Mouse (Mus musculus): ENCODE data around the gene Chchd4. TPM values are rescaled to one million over a fixed set of nuclear protein-coding genes. Genes with fewer than 3 reads are reported as not detected.
A peak's percentile ranks its signal among the peaks of the same experiment; 100 is the strongest.
"Not testable (repeated sequence)": the region's sequence is repeated elsewhere in the genome, so short reads cannot be mapped to it uniquely, and the experiment has no call there.

Gene Chchd4
- polyA plus RNA-seq, 1 experiment: 6.6 TPM

DNA sequence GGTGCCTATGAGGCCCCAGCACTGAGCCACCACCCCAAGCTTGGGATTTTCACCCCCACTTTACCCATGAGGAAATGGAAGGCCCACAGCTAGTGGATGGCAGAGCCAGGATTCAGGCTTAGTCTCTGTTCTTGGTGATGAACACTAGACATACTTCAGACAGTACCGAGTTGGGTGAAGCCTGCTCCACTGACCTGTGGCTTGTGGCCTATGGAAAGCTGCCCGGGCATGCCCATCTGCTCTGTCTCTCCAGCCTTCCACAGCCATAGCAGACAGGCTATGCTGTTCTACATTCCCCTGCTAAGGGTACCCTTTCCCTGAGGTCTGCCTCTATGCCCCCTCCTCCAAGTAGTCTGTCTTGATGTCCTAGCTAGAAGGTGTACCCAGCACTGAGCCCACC lies 3.2 kb upstream of the Chchd4 start:
- Histone ChIP-seq H3K9me3 (no peaks in the 10 kb centered on the region), H3K4me3 (replicated peaks) (peak overlapping the region; percentile 54), H3K36me3 (replicated peaks; ENCODE audit: low read length) (peaks cover 68% of the 10 kb centered on the region), H3K27me3 (replicated peaks) (no peaks in the 10 kb centered on the region), H3K4me1 (peaks cover 55% of the 10 kb centered on the region)
- TF ChIP-seq GATA1 (IDR thresholded peaks at IDR 0.05; ENCODE audit: borderline replicate concordance, low read length) (no peak), FLI1 (IDR thresholded peaks at IDR 0.05; ENCODE audit: low read length) (no peak)

GRCm38 (mm10) chr6:91474441-91475190 lies 1.3 kb upstream of the Chchd4 start:
- H3K4me3 ChIP-seq (replicated peaks): peak overlapping the region; percentile 93
- TF ChIP-seq FLI1 (IDR thresholded peaks at IDR 0.05; ENCODE audit: low read length) (no peak), GATA1 (IDR thresholded peaks at IDR 0.05; ENCODE audit: borderline replicate concordance, low read length) (no peak)
- no peaks in the 10 kb centered on the region for H3K27me3 ChIP-seq (replicated peaks)
- H3K9me3 ChIP-seq: no peaks in the 10 kb centered on the region
- peaks cover 65% of the 10 kb centered on the region for H3K4me1 ChIP-seq
- peaks cover 62% of the 10 kb centered on the region for H3K36me3 ChIP-seq (replicated peaks; ENCODE audit: low read length)

- TF ChIP-seq FLI1 (IDR thresholded peaks at IDR 0.05; ENCODE audit: low read length) (no peak), GATA1 (IDR thresholded peaks at IDR 0.05; ENCODE audit: borderline replicate concordance, low read length) (no peak)
- no peaks in the 10 kb centered on the region for H3K9me3 ChIP-seq
- no peaks in the 10 kb centered on the region for H3K27me3 ChIP-seq (replicated peaks)
- peaks cover 70% of the 10 kb centered on the region for H3K4me1 ChIP-seq
- peak overlapping the region; percentile 93 for H3K4me3 ChIP-seq (replicated peaks)
- peaks cover 62% of the 10 kb centered on the region for H3K36me3 ChIP-seq (replicated peaks; ENCODE audit: low read length)
Observed at GRCm38 (mm10) chr6:91473805-91474440, 577 bp upstream of the Chchd4 start.

GRCm38 (mm10) chr6:91472319-91472718 lies 1.0 kb downstream of the Chchd4 start:
- TF ChIP-seq FLI1 (IDR thresholded peaks at IDR 0.05; ENCODE audit: low read length) (no peak), GATA1 (IDR thresholded peaks at IDR 0.05; ENCODE audit: borderline replicate concordance, low read length) (no peak)
- Histone ChIP-seq H3K36me3 (replicated peaks; ENCODE audit: low read length) (peaks cover 62% of the 10 kb centered on the region), H3K4me1 (peaks cover 66% of the 10 kb centered on the region), H3K4me3 (replicated peaks) (peak overlapping the region; percentile 93), H3K9me3 (no peaks in the 10 kb centered on the region), H3K27me3 (replicated peaks) (no peaks in the 10 kb centered on the region)

- H3K4me1 ChIP-seq: peaks cover 57% of the 10 kb centered on the region
- not testable (repeated sequence) for H3K9me3 ChIP-seq; H3K4me3 ChIP-seq (replicated peaks); H3K27me3 ChIP-seq (replicated peaks)
- H3K36me3 ChIP-seq (replicated peaks; ENCODE audit: low read length): peaks cover 62% of the 10 kb centered on the region
Observed at GRCm38 (mm10) chr6:91471427-91471826, 1.9 kb downstream of the Chchd4 start.

GRCm38 (mm10) chr6:91470712-91471111 lies 2.6 kb downstream of the Chchd4 start:
- no peak for TF ChIP-seq GATA1 (IDR thresholded peaks at IDR 0.05; ENCODE audit: borderline replicate concordance, low read length)
- TF ChIP-seq FLI1 (IDR thresholded peaks at IDR 0.05; ENCODE audit: low read length): no peak
- Histone ChIP-seq H3K4me1 (peaks cover 50% of the 10 kb centered on the region), H3K36me3 (replicated peaks; ENCODE audit: low read length) (peaks cover 62% of the 10 kb centered on the region), H3K4me3 (replicated peaks) (no peak overlapping the region), H3K9me3 (no peaks in the 10 kb centered on the region), H3K27me3 (replicated peaks) (no peaks in the 10 kb centered on the region)

- Histone ChIP-seq H3K9me3 (no peaks in the 10 kb centered on the region), H3K4me1 (peaks cover 23% of the 10 kb centered on the region), H3K4me3 (replicated peaks) (no peak overlapping the region), H3K36me3 (replicated peaks; ENCODE audit: low read length) (peaks cover 84% of the 10 kb centered on the region), H3K27me3 (replicated peaks) (no peaks in the 10 kb centered on the region)
- no peak for TF ChIP-seq FLI1 (IDR thresholded peaks at IDR 0.05; ENCODE audit: low read length)
- TF ChIP-seq GATA1 (IDR thresholded peaks at IDR 0.05; ENCODE audit: borderline replicate concordance, low read length): no peak
Observed at GRCm38 (mm10) chr6:91467106-91467505, 6.2 kb downstream of the Chchd4 start.

GRCm38 (mm10) chr6:91465756-91466155 lies 7.6 kb downstream of the Chchd4 start:
- H3K4me1 ChIP-seq: peaks cover 13% of the 10 kb centered on the region
- peaks cover 81% of the 10 kb centered on the region for H3K36me3 ChIP-seq (replicated peaks; ENCODE audit: low read length)
- no peaks in the 10 kb centered on the region for H3K9me3 ChIP-seq
- no peak overlapping the region for H3K4me3 ChIP-seq (replicated peaks)
- no peaks in the 10 kb centered on the region for H3K27me3 ChIP-seq (replicated peaks)
- TF ChIP-seq GATA1 (IDR thresholded peaks at IDR 0.05; ENCODE audit: borderline replicate concordance, low read length) (no peak), FLI1 (IDR thresholded peaks at IDR 0.05; ENCODE audit: low read length) (no peak)

DNA sequence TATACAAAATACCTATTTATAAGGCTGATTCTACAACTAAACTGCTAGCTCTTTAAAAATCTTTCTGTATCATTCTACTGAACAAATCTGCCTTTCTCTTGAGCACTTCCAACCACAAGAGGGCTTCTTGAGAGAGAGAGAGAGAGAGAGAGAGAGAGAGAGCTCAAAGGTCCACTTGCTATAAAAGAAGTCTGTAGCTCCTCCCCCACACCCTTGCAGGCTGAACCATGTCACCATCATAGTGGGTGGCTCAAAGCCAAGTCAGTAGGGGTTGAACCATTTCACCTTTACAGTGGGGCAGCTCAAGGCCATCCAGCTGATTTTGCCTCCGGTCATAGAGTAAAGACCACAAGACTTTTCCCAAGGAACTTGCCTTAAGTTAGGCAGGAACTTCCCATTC lies 13.9 kb downstream of the Chchd4 start:
- Histone ChIP-seq H3K9me3 (0 out of 2 replicates have a peak, but pooled peaks cover 3% of the 10 kb centered on the region), H3K36me3 (replicated peaks; ENCODE audit: low read length) (peaks cover 20% of the 10 kb centered on the region), H3K4me3 (replicated peaks) (no peak overlapping the region), H3K4me1 (no peaks in the 10 kb centered on the region), H3K27me3 (replicated peaks) (peaks cover 6% of the 10 kb centered on the region)
- TF ChIP-seq GATA1 (IDR thresholded peaks at IDR 0.05; ENCODE audit: borderline replicate concordance, low read length): no peak
- no peak for TF ChIP-seq FLI1 (IDR thresholded peaks at IDR 0.05; ENCODE audit: low read length)

DNA sequence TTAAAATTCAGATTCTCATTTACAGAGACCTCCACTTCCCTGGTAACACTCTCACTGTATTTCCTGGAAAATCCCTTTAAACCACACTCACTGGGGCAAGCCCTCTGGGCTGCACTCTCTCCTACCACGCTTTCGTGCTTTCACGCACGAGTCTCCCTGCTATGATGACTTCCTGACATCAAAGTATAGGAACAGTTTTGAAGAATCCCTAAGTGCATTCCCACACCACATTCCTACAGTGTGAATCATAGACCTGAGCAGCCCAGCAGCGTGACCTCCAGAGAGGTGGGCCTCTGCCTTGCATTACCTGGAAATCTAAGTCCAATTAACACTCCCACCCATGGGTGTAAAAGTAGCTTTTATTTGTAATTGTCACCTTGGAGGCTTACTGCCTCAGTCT lies 18.8 kb downstream of the Chchd4 start:
- Histone ChIP-seq H3K27me3 (replicated peaks) (peaks cover 14% of the 10 kb centered on the region), H3K36me3 (replicated peaks; ENCODE audit: low read length) (no peaks in the 10 kb centered on the region), H3K4me1 (peaks cover 5% of the 10 kb centered on the region; the same call in 1 of the 2 replicates), H3K9me3 (0 out of 2 replicates have a peak, but pooled peaks cover 3% of the 10 kb centered on the region), H3K4me3 (replicated peaks) (no peak overlapping the region)
- TF ChIP-seq GATA1 (IDR thresholded peaks at IDR 0.05; ENCODE audit: borderline replicate concordance, low read length) (no peak), FLI1 (IDR thresholded peaks at IDR 0.05; ENCODE audit: low read length) (no peak)
